In the genomic region with DNA sequence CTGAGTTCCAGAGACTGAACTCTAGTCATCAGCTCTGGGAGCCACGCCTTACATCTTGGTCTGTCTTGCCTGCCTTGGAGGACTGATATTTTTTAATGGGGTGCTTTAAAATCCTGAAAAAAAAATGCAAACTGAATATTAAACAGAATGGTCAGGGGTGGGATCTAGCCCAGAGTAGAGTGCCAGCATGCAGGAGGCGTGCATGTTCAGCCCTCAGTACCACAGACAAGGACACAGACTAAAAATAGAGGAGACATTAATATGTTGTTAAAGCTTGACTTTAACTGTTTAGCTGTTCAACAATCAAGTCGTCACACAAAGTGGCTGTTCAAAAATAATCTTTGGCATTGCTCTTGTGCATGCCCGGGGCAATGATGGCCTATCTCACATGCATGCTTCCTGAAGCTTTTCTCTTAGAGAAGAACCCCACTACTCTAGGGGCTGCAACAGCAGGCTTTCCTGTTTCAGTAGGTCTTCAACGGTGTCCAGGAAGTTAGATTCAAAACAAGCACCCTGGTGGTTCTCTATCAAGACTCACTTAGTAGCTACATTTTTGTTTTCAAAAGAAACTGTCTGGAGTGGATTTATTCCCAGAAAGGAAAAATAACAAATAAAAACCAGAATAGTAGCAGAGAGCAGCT, we compare ENCODE assay signal across 15 mouse cellular contexts. TPM values are rescaled to one million over a fixed set of nuclear protein-coding genes. Genes with fewer than 3 reads are reported as not detected.
A peak's percentile ranks its signal among the peaks of the same experiment; 100 is the strongest.
DNase-seq lines count a peak whose midpoint lies in the region; TF ChIP-seq lines count a peak whose summit lies in the region.
"Had no signal": no experiment of that assay in that cellular context is flagged by ENCODE, and none has a peak within 500 bp of the region (broad histone marks: within the 10 kb centered on the region; RNA-seq: fewer than 3 reads in every experiment).

No protein-coding gene starts in this region.

- no peaks in the 10 kb centered on the region for H3K27me3 ChIP-seq in heart, adult 2 months (ENCODE audit: control insufficient read depth, insufficient read depth, low read length)
- H3K27me3 ChIP-seq: liver, embryonic 12.5 days; Patski had no signal

- no peak for TF ChIP-seq POLR2A in heart, adult 2 months (IDR thresholded peaks at IDR 0.05; ENCODE audit: insufficient read depth, low read depth, low read length)

- no peaks in the 10 kb centered on the region for H3K79me2 ChIP-seq in heart, adult 2 months (replicated peaks; ENCODE audit: control insufficient read depth, insufficient read depth, low read length)

- WGBS in heart, adult 2 months = 42% methylated on average over 5 of the region's 5 CpGs

- peak overlapping the region; percentile 2; the same call in 1 of the 2 replicates for H3K27ac ChIP-seq in heart, adult 2 months
- H3K27ac ChIP-seq in layer of hippocampus, adult 2 months = peak overlapping the region; percentile 57
- H3K27ac ChIP-seq: kidney, postnatal 0 days; midbrain, embryonic 13.5 days had no signal

- no peaks in the 10 kb centered on the region for H3K36me3 ChIP-seq in heart, adult 2 months (ENCODE audit: control insufficient read depth, insufficient read depth, low read length)
- H3K36me3 ChIP-seq: liver, embryonic 12.5 days; midbrain, embryonic 13.5 days had no signal

- H3K4me3 ChIP-seq in heart, adult 2 months = no peak overlapping the region
- H3K4me3 ChIP-seq in layer of hippocampus, adult 2 months = no peak overlapping the region
- H3K4me3 ChIP-seq: liver, embryonic 12.5 days; midbrain, embryonic 13.5 days had no signal

- H3K9ac ChIP-seq in heart, adult 2 months (ENCODE audit: low read depth, low read length) = no peak overlapping the region
- H3K9ac ChIP-seq: liver, embryonic 12.5 days; midbrain, embryonic 13.5 days had no signal

- TF ChIP-seq CTCF in heart, adult 2 months (IDR thresholded peaks at IDR 0.05) = no peak
- no peak for TF ChIP-seq CTCF in layer of hippocampus, adult 2 months (conservative IDR thresholded peaks at IDR 0.05)

- no peak for TF ChIP-seq EP300 in heart, adult 2 months (IDR thresholded peaks at IDR 0.05; ENCODE audit: insufficient read depth, low read depth, low read length)

- H3K4me1 ChIP-seq in heart, adult 2 months (ENCODE audit: control insufficient read depth, insufficient read depth, low read length) = peaks cover 2% of the 10 kb centered on the region; the same call in 1 of the 2 replicates

- intact Hi-C loops in heart, adult 2 months (cut with DNase I) = no loop called here

- DNase-seq in heart, adult 2 months = no peak
- no peak for DNase-seq in heart, adult 8-10 months (ENCODE audit: low spot score)
- no peak for DNase-seq in layer of hippocampus, adult 2 months (ENCODE audit: low spot score in 2 of 2)
- no peak for DNase-seq in layer of hippocampus, adult 11-12 months (ENCODE audit: low spot score)
- peak; percentile 28 to 33 for DNase-seq in spleen, postnatal 36 days (ENCODE audit: low spot score in 2 of 2)
- no peak for DNase-seq in spleen, postnatal 14 days (ENCODE audit: low spot score in 2 of 2)
- DNase-seq in thymus, postnatal 4 days = peak; percentile 28
- no peak for DNase-seq in frontal cortex, postnatal 14 days (ENCODE audit: low spot score in 2 of 2)
- DNase-seq: cerebellum, postnatal 25 days; layer of hippocampus, adult 9-11 months; lung, postnatal 4 days had no signal

RNA-seq across cellular contexts. Expression of gene Rftn2, which starts 18.0 kb away (rescaled TPM):
- 10 to 100 TPM; 12.1 to 12.8 TPM for total RNA-seq in heart, adult 2 months (2021)
- 2.7 and 6.4 TPM in 2 replicates for polyA plus RNA-seq in heart, adult 2 months (2012; rRNA removed)
- 10 to 100 TPM in 3 of 4 experiments, 1 to 10 TPM in 1; 9.1 to 13.3 (median 11.2) TPM for total RNA-seq in heart, adult 8-10 months (2022)
- total RNA-seq in layer of hippocampus, adult 2 months (2021) = 10 to 100 TPM; 32.2 to 35.8 TPM

RNA-seq across cellular contexts. Expression of gene Mars2, which starts 28.4 kb away (rescaled TPM):
- total RNA-seq in heart, adult 2 months (2021) = 1 to 10 TPM; 5.0 to 5.3 TPM
- 2.0 and 3.6 TPM in 2 replicates for polyA plus RNA-seq in heart, adult 2 months (2012; rRNA removed)
- total RNA-seq in heart, adult 8-10 months (2022) = 1 to 10 TPM; 4.5 to 5.3 (median 4.7) TPM
- 1 to 10 TPM; 8.8 to 9.5 TPM for total RNA-seq in layer of hippocampus, adult 2 months (2021)

Comparison
In these comparisons a context has a peak if more than half of its experiments do, and no peak if none do; other contexts are left out.
1. DNase-seq: peak in spleen, postnatal 36 days (2 of 2) and thymus, postnatal 4 days (single experiment); none in heart, adult 2 months (0 of 2), heart, adult 8-10 months (single experiment), layer of hippocampus, adult 2 months (0 of 2), layer of hippocampus, adult 11-12 months (single experiment), spleen, postnatal 14 days (0 of 2) and frontal cortex, postnatal 14 days (0 of 2).